Mouse (Mus musculus) cerebellum, adult 2 months (tissue): ENCODE data around the gene Rora.

Experiments
- CTCF ChIP-seq: fragments of 200-500 bp; IDR thresholded peaks from 2 replicates; pipeline ENCODE4 v1.5.1; 2011; ENCODE audit warnings: low read depth, mild to moderate bottlenecking, control low read depth, low read length, moderate library complexity, borderline replicate concordance; ENCODE audit not compliant: insufficient read depth
- POLR2A ChIP-seq: fragments of 200-500 bp; IDR thresholded peaks from 2 replicates; pipeline ENCODE4 v1.6.1; 2011; ENCODE audit warnings: low read length, control low read depth, borderline replicate concordance; ENCODE audit not compliant: insufficient read depth

DNA sequence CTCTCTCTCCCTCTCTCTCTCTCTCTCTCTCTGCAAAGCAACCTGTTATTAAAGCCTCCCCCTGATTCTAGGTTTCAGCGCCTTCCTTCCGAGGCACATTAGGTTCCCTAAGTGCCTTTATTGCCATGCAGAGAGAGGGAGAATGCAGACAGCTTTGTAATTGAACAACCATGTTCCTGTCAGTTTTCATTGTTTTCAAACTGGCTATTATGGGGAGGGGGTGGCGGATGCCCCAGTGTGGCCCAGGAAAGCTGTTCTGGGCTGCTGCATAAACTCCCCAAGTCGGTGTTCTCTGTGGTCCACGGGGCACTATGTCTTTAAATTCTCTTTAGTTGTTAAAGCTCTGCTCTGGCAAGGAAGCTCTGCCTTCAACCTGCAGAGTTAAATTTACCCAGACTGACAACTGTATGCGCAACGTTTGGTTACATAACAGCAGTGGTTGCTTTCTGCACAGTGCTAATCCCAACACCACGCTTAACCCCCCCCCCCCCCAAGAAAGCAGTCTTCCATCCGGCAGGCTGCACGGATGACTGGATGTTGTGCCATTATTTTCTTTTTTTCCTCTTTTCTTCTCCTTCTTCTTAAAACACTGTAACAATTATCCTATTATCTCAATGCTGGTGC lies 33.8 kb downstream of the Rora start:
- no peak for TF ChIP-seq CTCF
- TF ChIP-seq POLR2A = no peak
